Mouse (Mus musculus) stomach, postnatal 0 days (tissue): ENCODE data around the gene Rnf220. TPM values are rescaled to one million over a fixed set of nuclear protein-coding genes. Genes with fewer than 3 reads are reported as not detected.

Source experiments
- ATAC-seq: fragments of 200-750 bp; cut with Nextera tagmentation; 2 replicates; pipeline ENCODE4 v1.8.0; 2017; ENCODE audit not compliant: low FRiP score, low TSS enrichment
- DNase-seq: peaks from one replicate; pipeline ENCODE4 v3.0.0-alpha.2; 2016; ENCODE audit warnings: low spot score
- H3K27ac ChIP-seq: fragments of 300-500 bp; sonication (generic); replicated peaks from 2 replicates; pipeline ENCODE4 v1.5.1; 2014; ENCODE audit warnings: mild to moderate bottlenecking, control low read depth
- H3K27me3 ChIP-seq: fragments of 300-500 bp; sonication (generic); 2 replicates; pipeline ENCODE4 v1.6.1; 2014; ENCODE audit warnings: low read length; ENCODE audit not compliant: control insufficient read depth, insufficient read depth
- H3K36me3 ChIP-seq: fragments of 300-500 bp; sonication (generic); 2 replicates; pipeline ENCODE4 v1.6.1; 2014; ENCODE audit warnings: low read length, mixed read lengths; ENCODE audit not compliant: control insufficient read depth, insufficient read depth
- H3K4me1 ChIP-seq: fragments of 300-500 bp; sonication (generic); replicated peaks from 2 replicates; pipeline ENCODE4 v1.6.1; 2014; ENCODE audit warnings: antibody characterized with exemption; ENCODE audit not compliant: control insufficient read depth, insufficient read depth
- H3K4me2 ChIP-seq: fragments of 300-500 bp; sonication (generic); replicated peaks from 2 replicates; pipeline ENCODE4 v1.6.1; 2014; ENCODE audit warnings: low read depth, mild to moderate bottlenecking, control low read depth, moderate library complexity
- H3K4me3 ChIP-seq: fragments of 300-500 bp; sonication (generic); 2 replicates; pipeline ENCODE4 v1.5.1; 2014; ENCODE audit warnings: low read depth, low read length, control low read depth
- H3K9ac ChIP-seq: fragments of 300-500 bp; sonication (generic); 2 replicates; pipeline ENCODE4 v1.6.1; 2014; ENCODE audit warnings: mild to moderate bottlenecking, low read length, control low read depth, mixed read lengths
- H3K9me3 ChIP-seq: fragments of 300-500 bp; sonication (generic); 2 replicates; pipeline ENCODE4 v1.6.1; 2016; ENCODE audit warnings: low read length; ENCODE audit not compliant: control insufficient read depth
- CTCF ChIP-seq: IDR thresholded peaks from 2 replicates; pipeline ENCODE4 v1.5.1; 2016; ENCODE audit warnings: antibody characterized with exemption, low read depth, mild to moderate bottlenecking, moderate library complexity
- EP300 ChIP-seq: optimal IDR thresholded peaks from 2 replicates; pipeline ENCODE3; 2016; ENCODE audit warnings: antibody characterized with exemption
- WGBS: fragments of 180-500 bp; shearing (Covaris S2); extraction: QIAGEN DNeasy Blood & Tissue Kit; methylation state at CpG from one replicate; pipeline ENCODE4 v1.1.7; 2014; 5-methylcytosine and 5-hydroxymethylcytosine counted together
- polyA plus RNA-seq: library from polyadenylated mRNA; unstranded; fragments of >200 nt; fragmentation: Nextera tagmentation; extraction: Ambion mirVana; gene quantifications from 2 replicates; pipeline ENCODE4 v1.2.1, GENCODE M21; 2015

The Rnf220 gene
- polyA plus RNA-seq, 1 experiment from 2014 or later = 33.0 TPM

DNA sequence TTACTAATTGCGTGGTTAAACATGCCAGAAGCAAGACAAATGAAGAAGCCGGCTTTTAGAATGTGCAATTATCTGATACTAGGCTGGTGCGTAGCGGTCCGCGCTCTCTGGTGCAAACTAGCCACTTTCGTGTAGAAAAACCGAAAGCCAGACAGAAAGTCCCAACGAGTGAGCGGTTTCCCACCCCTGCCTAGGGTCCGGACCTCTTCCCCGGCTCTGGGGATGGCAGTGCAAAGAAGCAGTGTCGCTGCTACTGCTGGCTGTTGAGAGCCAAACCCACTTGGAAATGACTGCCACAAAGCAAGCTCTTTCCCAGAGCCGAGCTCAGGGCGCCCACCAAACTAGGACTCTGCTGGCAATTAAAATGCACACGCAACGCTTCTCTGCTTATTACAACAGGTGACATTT is 3.7 kb downstream of the Rnf220 start:
- ATAC-seq (no peak), DNase-seq (peak; percentile 20)
- no peaks in the 10 kb centered on the region for H3K36me3 ChIP-seq
- TF ChIP-seq CTCF (no peak), EP300 (no peak)
- H3K4me2 ChIP-seq = 0 out of 2 replicates have a peak overlapping the region, but pooled peaks have one; percentile 20
- no peak overlapping the region for H3K27ac ChIP-seq
- 7% methylated on average over 17 of the region's 17 CpGs for WGBS
- H3K9me3 ChIP-seq = no peaks in the 10 kb centered on the region
- H3K4me3 ChIP-seq = peak overlapping the region; percentile 14
- no peaks in the 10 kb centered on the region for H3K4me1 ChIP-seq
- no peak overlapping the region for H3K9ac ChIP-seq
- H3K27me3 ChIP-seq = peaks cover 24% of the 10 kb centered on the region

DNA sequence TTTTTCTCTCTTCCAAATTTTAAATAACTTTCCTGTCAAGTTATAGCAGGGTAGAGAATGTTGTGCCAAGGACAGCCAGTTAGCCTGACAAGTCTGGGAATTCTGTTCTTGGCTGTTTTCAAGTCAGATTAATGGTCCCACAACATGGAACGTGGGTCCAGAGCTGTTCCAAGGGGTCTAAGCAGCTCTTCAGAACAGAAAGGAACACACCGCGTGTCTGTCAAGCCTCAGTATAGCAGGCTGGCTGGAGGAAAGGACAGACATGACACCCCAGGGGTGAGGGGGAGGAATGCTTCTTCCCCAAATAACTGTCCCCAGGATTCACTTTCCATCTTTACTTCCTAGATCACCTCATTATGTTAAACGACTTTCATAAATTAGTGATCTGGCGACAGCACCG is 5.0 kb downstream of the Rnf220 start:
- no peaks in the 10 kb centered on the region for H3K36me3 ChIP-seq
- no peak overlapping the region for H3K9ac ChIP-seq
- H3K27me3 ChIP-seq = peaks cover 20% of the 10 kb centered on the region
- ATAC-seq (no peak), DNase-seq (no peak)
- H3K4me3 ChIP-seq = no peak overlapping the region
- no peaks in the 10 kb centered on the region for H3K9me3 ChIP-seq
- no peak overlapping the region for H3K27ac ChIP-seq
- no peak for TF ChIP-seq EP300
- TF ChIP-seq CTCF = no peak
- no peaks in the 10 kb centered on the region for H3K4me1 ChIP-seq
- no peak overlapping the region for H3K4me2 ChIP-seq
- 72% methylated on average over 6 of the region's 6 CpGs for WGBS

DNA sequence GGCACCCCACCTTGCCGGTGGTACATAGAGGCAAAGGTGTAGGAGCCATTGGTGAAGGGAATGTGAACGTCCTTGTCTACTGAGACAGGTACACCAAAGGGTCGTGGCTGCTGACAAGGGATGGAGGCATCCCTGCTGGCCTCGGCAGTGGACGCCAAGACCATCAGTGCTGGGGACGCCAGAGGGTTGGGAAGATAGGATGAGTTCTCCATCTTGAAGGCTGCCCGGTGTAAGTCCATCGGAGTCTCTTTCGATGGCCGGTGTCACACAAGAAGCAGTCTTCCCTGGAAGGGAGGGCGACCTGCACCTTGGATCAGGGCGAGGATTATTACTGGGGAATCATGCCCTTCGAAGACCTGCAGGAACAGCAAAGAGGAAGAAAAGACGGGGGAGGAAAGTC is 6.9 kb downstream of the Rnf220 start:
- Histone ChIP-seq H3K36me3 (no peaks in the 10 kb centered on the region), H3K4me2 (no peak overlapping the region), H3K9ac (no peak overlapping the region), H3K4me1 (no peaks in the 10 kb centered on the region), H3K27ac (no peak overlapping the region), H3K4me3 (no peak overlapping the region), H3K27me3 (peaks cover 18% of the 10 kb centered on the region; the same call in 1 of the 2 replicates), H3K9me3 (no peaks in the 10 kb centered on the region)
- DNase-seq (no peak), ATAC-seq (no peak)
- TF ChIP-seq CTCF (no peak), EP300 (no peak)
- WGBS = 88% methylated on average over 14 of the region's 14 CpGs

DNA sequence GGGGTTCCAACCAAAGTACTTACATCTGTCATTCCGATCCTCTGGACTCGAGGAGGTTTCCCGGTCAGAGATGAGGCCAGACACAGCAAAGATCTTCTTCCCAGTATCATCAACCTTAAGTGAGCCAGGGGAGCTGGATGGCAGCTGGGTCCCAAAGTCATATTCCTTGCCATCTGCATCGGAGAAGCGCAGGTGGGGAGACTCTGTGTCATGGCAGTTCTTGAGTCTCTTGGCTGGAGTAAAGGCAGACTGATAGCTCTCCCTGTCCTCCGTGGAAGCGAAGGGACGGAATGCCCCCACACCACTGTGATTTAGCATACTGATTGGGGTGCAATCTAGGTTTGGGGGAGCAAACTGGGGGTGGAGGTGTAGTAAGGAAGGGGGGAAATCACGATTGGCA is 7.3 kb downstream of the Rnf220 start:
- no peak for DNase-seq
- 88% methylated on average over 9 of the region's 9 CpGs for WGBS

DNA sequence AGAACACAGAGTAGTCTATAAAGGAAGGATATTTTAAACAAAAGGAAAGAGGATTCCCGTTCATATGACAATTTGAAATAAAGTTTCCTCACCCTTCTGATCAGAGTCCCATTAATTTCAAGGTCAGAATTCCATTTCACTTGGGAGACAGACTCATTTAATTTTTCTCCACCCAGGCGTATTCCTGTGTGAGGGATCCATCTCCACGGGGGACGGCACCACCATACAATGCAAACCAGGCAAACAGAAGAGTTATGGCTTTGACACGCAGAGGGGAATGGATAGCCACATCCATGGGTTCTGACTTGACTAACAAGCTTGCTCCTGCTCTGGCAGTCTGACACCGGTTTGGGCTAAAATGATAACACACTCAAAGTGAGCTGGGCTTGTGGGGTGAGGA is 9.4 kb downstream of the Rnf220 start:
- H3K36me3 ChIP-seq = no peaks in the 10 kb centered on the region
- H3K27me3 ChIP-seq = peaks cover 9% of the 10 kb centered on the region; the same call in 1 of the 2 replicates
- 66% methylated on average over 6 of the region's 6 CpGs for WGBS
- H3K4me2 ChIP-seq = no peak overlapping the region
- ATAC-seq (no peak), DNase-seq (no peak)
- no peaks in the 10 kb centered on the region; the same call in 1 of the 2 replicates for H3K4me1 ChIP-seq
- no peak overlapping the region for H3K4me3 ChIP-seq
- no peak overlapping the region for H3K27ac ChIP-seq
- no peak overlapping the region for H3K9ac ChIP-seq
- TF ChIP-seq EP300 = no peak
- no peak for TF ChIP-seq CTCF
- H3K9me3 ChIP-seq = no peaks in the 10 kb centered on the region

More for the DNA sequence above, 7.3 kb downstream of the Rnf220 start:
- Histone ChIP-seq H3K9ac (no peak overlapping the region), H3K4me2 (no peak overlapping the region), H3K36me3 (no peaks in the 10 kb centered on the region), H3K27ac (no peak overlapping the region), H3K9me3 (no peaks in the 10 kb centered on the region), H3K4me3 (no peak overlapping the region), H3K27me3 (peaks cover 16% of the 10 kb centered on the region; the same call in 1 of the 2 replicates), H3K4me1 (no peaks in the 10 kb centered on the region; the same call in 1 of the 2 replicates)
- no peak for TF ChIP-seq CTCF
- no peak for ATAC-seq

DNA sequence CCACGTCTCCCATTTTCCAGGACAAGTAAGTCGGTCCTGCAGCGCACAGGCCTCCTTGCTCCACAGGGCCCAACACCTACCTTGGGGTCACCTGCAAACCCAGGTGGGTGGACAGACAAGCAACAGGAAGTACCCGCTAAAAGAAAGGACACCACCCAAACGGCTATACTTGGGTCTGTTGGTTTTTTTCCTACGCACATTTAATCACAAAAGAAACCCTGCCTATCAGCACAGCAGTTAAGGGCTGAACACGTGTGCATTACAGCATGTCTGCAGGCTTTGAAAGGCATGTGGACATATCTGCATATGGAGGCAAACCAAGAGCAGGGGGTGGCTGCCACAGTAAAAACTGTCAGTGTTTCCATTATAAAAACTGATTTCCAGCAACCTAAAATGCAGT is 10.7 kb downstream of the Rnf220 start:
- no peak overlapping the region for H3K9ac ChIP-seq
- 73% methylated on average over 7 of the region's 7 CpGs for WGBS
- TF ChIP-seq EP300 = no peak
- H3K4me2 ChIP-seq = no peak overlapping the region
- H3K27me3 ChIP-seq = peaks cover 3% of the 10 kb centered on the region; the same call in 1 of the 2 replicates
- no peak overlapping the region for H3K27ac ChIP-seq
- no peaks in the 10 kb centered on the region for H3K9me3 ChIP-seq
- H3K4me3 ChIP-seq = no peak overlapping the region
- no peak for ATAC-seq
- no peak for DNase-seq
- no peaks in the 10 kb centered on the region for H3K36me3 ChIP-seq
- H3K4me1 ChIP-seq = no peaks in the 10 kb centered on the region; the same call in 1 of the 2 replicates
